Mouse (Mus musculus) forebrain, embryonic 14.5 days (tissue): ENCODE data around the gene Ap1ar. TPM values are rescaled to one million over a fixed set of nuclear protein-coding genes. Genes with fewer than 3 reads are reported as not detected.

Experiments used
- ATAC-seq: fragments of 200-750 bp; cut with Nextera tagmentation; 2 replicates; pipeline ENCODE4 v1.8.0; 2017; ENCODE audit warnings: mild to moderate bottlenecking, moderate library complexity
- DNase-seq: peaks from one replicate; pipeline ENCODE4 v3.0.0-alpha.2; 2015; ENCODE audit warnings: low spot score
- H3K27ac ChIP-seq: fragments of 300-500 bp; sonication (generic); 2 replicates; pipeline ENCODE4 v1.5.1; 2014; ENCODE audit warnings: low read depth, mild to moderate bottlenecking, control low read depth, low read length, moderate library complexity
- H3K27me3 ChIP-seq: fragments of 300-500 bp; sonication (generic); replicated peaks from 2 replicates; pipeline ENCODE4 v1.6.1; 2014; ENCODE audit warnings: low read length, control low read depth, mixed read lengths; ENCODE audit not compliant: control insufficient read depth, insufficient read depth
- H3K36me3 ChIP-seq: fragments of 300-500 bp; sonication (generic); 2 replicates; pipeline ENCODE4 v1.6.1; 2014; ENCODE audit warnings: low read length, control low read depth; ENCODE audit not compliant: control insufficient read depth, insufficient read depth
- H3K4me1 ChIP-seq: fragments of 300-500 bp; sonication (generic); 2 replicates; pipeline ENCODE4 v1.6.1; 2014; ENCODE audit warnings: antibody characterized with exemption, low read length, control low read depth; ENCODE audit not compliant: control insufficient read depth, insufficient read depth
- H3K4me2 ChIP-seq: fragments of 300-500 bp; sonication (generic); 2 replicates; pipeline ENCODE4 v1.6.1; 2014; ENCODE audit warnings: mild to moderate bottlenecking, control low read depth, low read length
- H3K4me3 ChIP-seq: fragments of 300-500 bp; sonication (generic); 2 replicates; pipeline ENCODE4 v1.5.1; 2014; ENCODE audit warnings: low read depth, low read length, control low read depth
- H3K9ac ChIP-seq: fragments of 300-500 bp; sonication (generic); 2 replicates; pipeline ENCODE4 v1.6.1; 2014; ENCODE audit warnings: mild to moderate bottlenecking, low read length, control low read depth, moderate library complexity
- H3K9me3 ChIP-seq: fragments of 300-500 bp; sonication (generic); replicated peaks from 2 replicates; pipeline ENCODE4 v1.6.1; 2016; ENCODE audit warnings: low read length, control low read depth, mixed read lengths; ENCODE audit not compliant: control insufficient read depth
- WGBS: fragments of 180-500 bp; shearing (Covaris S2); extraction: QIAGEN DNeasy Blood & Tissue Kit; methylation state at CpG from one replicate; pipeline ENCODE4 v1.1.7; 2014; 5-methylcytosine and 5-hydroxymethylcytosine counted together
- polyA plus RNA-seq: library from polyadenylated mRNA; unstranded; fragments of >200 nt; fragmentation: Nextera tagmentation; extraction: Ambion mirVana; gene quantifications from 2 replicates; pipeline ENCODE4 v1.2.1, GENCODE M21; 2014

The Ap1ar gene
- 42.8 and 53.3 TPM in 2 replicates for polyA plus RNA-seq

DNA sequence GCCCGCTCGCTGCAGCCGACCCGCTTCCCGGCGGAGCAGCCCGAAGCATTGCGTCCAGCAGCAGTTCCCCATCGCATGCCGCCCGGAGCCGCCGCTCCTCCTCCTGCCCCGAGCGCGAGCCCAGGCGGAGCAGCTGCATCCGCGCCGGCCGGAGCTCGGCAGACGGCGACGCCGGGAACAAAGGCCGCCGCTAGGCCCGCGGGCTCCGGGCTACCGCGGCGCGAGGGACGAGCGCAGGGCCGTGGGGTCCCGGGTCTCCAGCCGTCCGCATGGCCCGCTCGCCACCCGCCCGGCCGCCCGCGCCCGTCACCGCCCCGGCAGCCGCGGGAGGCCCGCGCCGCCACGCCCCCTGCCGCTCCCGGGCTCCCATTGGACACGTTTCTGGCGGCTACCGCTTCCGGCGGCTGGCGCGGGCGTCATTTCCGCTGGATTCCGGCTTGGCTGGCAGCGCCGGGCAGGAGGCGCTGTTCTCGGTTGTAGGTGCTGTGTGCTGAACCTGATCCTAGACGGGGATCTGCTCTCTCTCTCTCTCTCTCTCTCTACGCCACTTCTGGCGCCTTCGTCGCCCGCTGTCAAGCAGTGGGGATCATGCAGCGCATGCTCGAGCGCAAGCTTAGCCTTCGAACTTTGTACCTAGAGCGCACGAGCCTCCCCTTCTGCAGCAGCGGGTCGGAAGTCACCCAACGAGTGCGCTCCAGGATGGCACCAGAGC is at the start of gene Ap1ar:
Gene Ap1ar (minus strand): TSS at position 370 of the 712 bp plus-strand sequence.
- DNase-seq (peak; percentile 98), ATAC-seq (peak; percentile 99)
- H3K36me3 ChIP-seq: peaks cover 3% of the 10 kb centered on the region; the same call in 1 of the 2 replicates
- peak within 1 kb of the TSS; percentile 94 for H3K9ac ChIP-seq
- peaks cover 16% of the 10 kb centered on the region for H3K4me1 ChIP-seq
- peak within 1 kb of the TSS; percentile 93 for H3K4me2 ChIP-seq
- peak within 1 kb of the TSS; percentile 83 for H3K27ac ChIP-seq
- peak within 1 kb of the TSS; percentile 89 for H3K4me3 ChIP-seq
- no peaks in the 10 kb centered on the region for H3K9me3 ChIP-seq
- no peaks in the 10 kb centered on the region for H3K27me3 ChIP-seq
- WGBS: under 1% methylated on average over 72 of the region's 89 CpGs

DNA sequence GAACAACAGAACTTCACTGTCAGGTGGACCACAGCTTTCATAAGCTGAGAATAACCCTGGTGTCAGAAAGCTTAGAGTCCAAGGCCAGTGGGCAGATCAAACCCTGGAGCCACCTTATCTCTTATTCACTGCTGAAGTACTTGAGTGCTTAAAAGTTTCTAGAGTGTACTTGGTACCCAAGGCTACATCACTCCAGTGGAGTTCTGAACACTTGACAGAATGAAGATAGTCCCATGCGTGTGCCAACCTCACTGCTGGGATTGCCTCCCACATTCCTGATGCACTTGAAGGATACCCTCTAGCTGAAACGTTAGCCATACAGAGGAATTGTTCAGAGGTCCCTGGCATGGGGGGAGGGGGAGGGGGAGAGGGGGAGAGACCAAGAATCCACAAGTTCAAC is 44.4 kb upstream of the Ap1ar start:
- no peaks in the 10 kb centered on the region for H3K36me3 ChIP-seq
- no peaks in the 10 kb centered on the region for H3K9me3 ChIP-seq
- no peak overlapping the region for H3K4me3 ChIP-seq
- H3K27ac ChIP-seq: no peak overlapping the region
- no peaks in the 10 kb centered on the region for H3K27me3 ChIP-seq
- ATAC-seq (no peak), DNase-seq (no peak)
- 75% methylated on average over 2 of the region's 2 CpGs for WGBS
- H3K4me2 ChIP-seq: no peak overlapping the region
- H3K9ac ChIP-seq: no peak overlapping the region
- H3K4me1 ChIP-seq: no peaks in the 10 kb centered on the region

GRCm38 (mm10) chr3:127879968-127880367 is 42.6 kb upstream of the Ap1ar start:
- Histone ChIP-seq H3K4me3 (no peak overlapping the region), H3K9me3 (no peaks in the 10 kb centered on the region), H3K27me3 (no peaks in the 10 kb centered on the region), H3K4me1 (no peaks in the 10 kb centered on the region), H3K27ac (no peak overlapping the region), H3K36me3 (no peaks in the 10 kb centered on the region), H3K9ac (no peak overlapping the region), H3K4me2 (no peak overlapping the region)
- 79% methylated on average over 3 of the region's 3 CpGs for WGBS
- no peak for ATAC-seq
- no peak for DNase-seq

- no peaks in the 10 kb centered on the region for H3K4me1 ChIP-seq
- H3K27me3 ChIP-seq: no peaks in the 10 kb centered on the region
- DNase-seq (no peak), ATAC-seq (no peak)
- no peak overlapping the region for H3K4me2 ChIP-seq
- H3K4me3 ChIP-seq: no peak overlapping the region
- 92% methylated on average over 2 of the region's 2 CpGs for WGBS
- H3K36me3 ChIP-seq: no peaks in the 10 kb centered on the region
- H3K27ac ChIP-seq: no peak overlapping the region
- no peaks in the 10 kb centered on the region for H3K9me3 ChIP-seq
- H3K9ac ChIP-seq: no peak overlapping the region
Measured at GRCm38 (mm10) chr3:127875509-127875908, 38.2 kb upstream of the Ap1ar start.

- Histone ChIP-seq H3K4me3 (no peak overlapping the region), H3K9ac (no peak overlapping the region), H3K9me3 (no peaks in the 10 kb centered on the region), H3K4me1 (no peaks in the 10 kb centered on the region), H3K27me3 (no peaks in the 10 kb centered on the region), H3K36me3 (no peaks in the 10 kb centered on the region), H3K4me2 (no peak overlapping the region), H3K27ac (no peak overlapping the region)
- no peak for DNase-seq
- no peak for ATAC-seq
- 90% methylated on average over 7 of the region's 7 CpGs for WGBS
Measured at GRCm38 (mm10) chr3:127875059-127875458, 37.7 kb upstream of the Ap1ar start.

- Histone ChIP-seq H3K27me3 (no peaks in the 10 kb centered on the region), H3K27ac (no peak overlapping the region), H3K9me3 (no peaks in the 10 kb centered on the region), H3K9ac (no peak overlapping the region), H3K4me2 (no peak overlapping the region), H3K36me3 (no peaks in the 10 kb centered on the region), H3K4me3 (no peak overlapping the region), H3K4me1 (no peaks in the 10 kb centered on the region)
- WGBS: 54% methylated on average over 4 of the region's 4 CpGs
- DNase-seq (peak; percentile 58), ATAC-seq (peak; percentile 58)
Measured at GRCm38 (mm10) chr3:127874254-127874883, 37.0 kb upstream of the Ap1ar start.

DNA sequence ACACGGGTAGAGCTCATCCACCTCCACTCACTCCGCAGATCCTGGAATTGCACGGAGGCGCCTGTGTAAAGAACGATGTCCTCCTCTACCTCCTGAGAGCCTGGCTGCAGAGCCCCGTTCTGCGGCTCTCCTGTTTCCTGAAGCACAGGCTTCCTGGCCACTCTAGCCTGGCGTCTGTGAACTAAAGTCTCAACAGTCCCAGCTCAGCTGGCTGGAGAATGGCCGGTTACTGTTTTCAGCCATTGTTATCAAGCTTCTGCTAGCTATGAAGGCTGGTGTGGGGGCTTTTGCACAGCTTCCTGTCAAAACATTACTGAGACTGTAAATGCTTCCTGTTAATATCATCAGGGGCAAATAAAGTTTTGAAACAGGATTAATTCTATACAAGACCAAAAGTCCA is 34.3 kb upstream of the Ap1ar start:
- DNase-seq (no peak), ATAC-seq (no peak)
- no peak overlapping the region for H3K4me2 ChIP-seq
- H3K27ac ChIP-seq: no peak overlapping the region
- H3K9ac ChIP-seq: no peak overlapping the region
- no peaks in the 10 kb centered on the region for H3K36me3 ChIP-seq
- 88% methylated on average over 9 of the region's 9 CpGs for WGBS
- no peaks in the 10 kb centered on the region for H3K9me3 ChIP-seq
- no peaks in the 10 kb centered on the region for H3K27me3 ChIP-seq
- peaks cover 11% of the 10 kb centered on the region for H3K4me1 ChIP-seq
- no peak overlapping the region for H3K4me3 ChIP-seq

- H3K36me3 ChIP-seq: no peaks in the 10 kb centered on the region
- H3K27ac ChIP-seq: 0 out of 2 replicates have a peak overlapping the region, but pooled peaks have one; percentile 5
- no peak overlapping the region for H3K4me3 ChIP-seq
- WGBS: 10% methylated on average over 5 of the region's 5 CpGs
- DNase-seq (peak; percentile 79), ATAC-seq (peak; percentile 94)
- H3K27me3 ChIP-seq: no peaks in the 10 kb centered on the region
- H3K9me3 ChIP-seq: no peaks in the 10 kb centered on the region
- no peak overlapping the region for H3K4me2 ChIP-seq
- no peak overlapping the region for H3K9ac ChIP-seq
- peaks cover 11% of the 10 kb centered on the region for H3K4me1 ChIP-seq
Measured at GRCm38 (mm10) chr3:127868880-127869279, 31.6 kb upstream of the Ap1ar start.
